Mouse (Mus musculus) monocyte, adult 5-6 weeks (primary cell): ENCODE data around the gene Prickle4. TPM values are rescaled to one million over a fixed set of nuclear protein-coding genes. Genes with fewer than 3 reads are reported as not detected.
"Not testable (repeated sequence)": the region's sequence is repeated elsewhere in the genome, so short reads cannot be mapped to it uniquely, and the experiment has no call there.

Experiments
- ATAC-seq: fragments of 153-309, 156-312 bp; replicated peaks from 2 replicates; pipeline ENCODE4 v1.8.0; 2017; ENCODE audit warnings: mild to moderate bottlenecking; ENCODE audit not compliant: low TSS enrichment, insufficient number of reproducible peaks, severe bottlenecking, poor library complexity, low FRiP score
- total RNA-seq: library from RNA; stranded (forward); fragments of 200-1000, 200-491, 200-594 nt; gene quantifications from 3 replicates; pipeline ENCODE4 v1.2.3, GENCODE M21; 2017

The Prickle4 gene
- total RNA-seq, 1 experiment from 2014 or later = not detected

- no peak for ATAC-seq
Observed at GRCm38 (mm10) chr17:47682836-47683235, 11.7 kb downstream of the Prickle4 start.

- ATAC-seq = no peak
Observed at GRCm38 (mm10) chr17:47678702-47679101, 15.8 kb downstream of the Prickle4 start.

- no peak for ATAC-seq
Observed at GRCm38 (mm10) chr17:47678238-47678637, 16.3 kb downstream of the Prickle4 start.

- peak; percentile 42; the same call in 1 of the 2 replicates for ATAC-seq
Observed at GRCm38 (mm10) chr17:47676581-47676980, 18.0 kb downstream of the Prickle4 start.

GRCm38 (mm10) chr17:47672311-47673111 lies 22.0 kb downstream of the Prickle4 start:
- ATAC-seq = no peak

- no peak for ATAC-seq
Observed at GRCm38 (mm10) chr17:47671988-47672310, 22.6 kb downstream of the Prickle4 start.

- ATAC-seq = no peak
Observed at GRCm38 (mm10) chr17:47669166-47669565, 25.4 kb downstream of the Prickle4 start.

GRCm38 (mm10) chr17:47664474-47664873 lies 30.1 kb downstream of the Prickle4 start:
- ATAC-seq = no peak

- ATAC-seq = no peak
Observed at GRCm38 (mm10) chr17:47663009-47663713, 31.4 kb downstream of the Prickle4 start.

GRCm38 (mm10) chr17:47658741-47659243 lies 35.7 kb downstream of the Prickle4 start:
- ATAC-seq = no peak

GRCm38 (mm10) chr17:47657901-47658300 lies 36.6 kb downstream of the Prickle4 start:
- no peak for ATAC-seq

GRCm38 (mm10) chr17:47655697-47656096 lies 38.8 kb downstream of the Prickle4 start:
- no peak for ATAC-seq

- ATAC-seq = not testable (repeated sequence)
Observed at GRCm38 (mm10) chr17:47654346-47654745, 40.2 kb downstream of the Prickle4 start.

- no peak for ATAC-seq
Observed at GRCm38 (mm10) chr17:47651953-47652352, 42.6 kb downstream of the Prickle4 start.

GRCm38 (mm10) chr17:47648966-47649365 lies 45.6 kb downstream of the Prickle4 start:
- no peak for ATAC-seq

GRCm38 (mm10) chr17:47646683-47647082 lies 47.9 kb downstream of the Prickle4 start:
- ATAC-seq = peak; percentile 90

- ATAC-seq = no peak
Observed at GRCm38 (mm10) chr17:47642992-47643391, 51.5 kb downstream of the Prickle4 start.
